Mouse (Mus musculus) stomach, postnatal 0 days (tissue): ENCODE results near the gene Prm1. TPM values are rescaled to one million over a fixed set of nuclear protein-coding genes. Genes with fewer than 3 reads are reported as not detected.
A peak's percentile ranks its signal among the peaks of the same experiment; 100 is the strongest.

Experiments used
- ATAC-seq: fragments of 200-750 bp; cut with Nextera tagmentation; 2 replicates; pipeline ENCODE4 v1.8.0; 2017; ENCODE audit not compliant: low FRiP score, low TSS enrichment
- DNase-seq: peaks from one replicate; pipeline ENCODE4 v3.0.0-alpha.2; 2016; ENCODE audit warnings: low spot score
- H3K27ac ChIP-seq: fragments of 300-500 bp; sonication (generic); replicated peaks from 2 replicates; pipeline ENCODE4 v1.5.1; 2014; ENCODE audit warnings: mild to moderate bottlenecking, control low read depth
- H3K27me3 ChIP-seq: fragments of 300-500 bp; sonication (generic); 2 replicates; pipeline ENCODE4 v1.6.1; 2014; ENCODE audit warnings: low read length; ENCODE audit not compliant: control insufficient read depth, insufficient read depth
- H3K36me3 ChIP-seq: fragments of 300-500 bp; sonication (generic); 2 replicates; pipeline ENCODE4 v1.6.1; 2014; ENCODE audit warnings: low read length, mixed read lengths; ENCODE audit not compliant: control insufficient read depth, insufficient read depth
- H3K4me1 ChIP-seq: fragments of 300-500 bp; sonication (generic); replicated peaks from 2 replicates; pipeline ENCODE4 v1.6.1; 2014; ENCODE audit warnings: antibody characterized with exemption; ENCODE audit not compliant: control insufficient read depth, insufficient read depth
- H3K4me2 ChIP-seq: fragments of 300-500 bp; sonication (generic); replicated peaks from 2 replicates; pipeline ENCODE4 v1.6.1; 2014; ENCODE audit warnings: low read depth, mild to moderate bottlenecking, control low read depth, moderate library complexity
- H3K4me3 ChIP-seq: fragments of 300-500 bp; sonication (generic); 2 replicates; pipeline ENCODE4 v1.5.1; 2014; ENCODE audit warnings: low read depth, low read length, control low read depth
- H3K9ac ChIP-seq: fragments of 300-500 bp; sonication (generic); 2 replicates; pipeline ENCODE4 v1.6.1; 2014; ENCODE audit warnings: mild to moderate bottlenecking, low read length, control low read depth, mixed read lengths
- H3K9me3 ChIP-seq: fragments of 300-500 bp; sonication (generic); 2 replicates; pipeline ENCODE4 v1.6.1; 2016; ENCODE audit warnings: low read length; ENCODE audit not compliant: control insufficient read depth
- CTCF ChIP-seq: IDR thresholded peaks from 2 replicates; pipeline ENCODE4 v1.5.1; 2016; ENCODE audit warnings: antibody characterized with exemption, low read depth, mild to moderate bottlenecking, moderate library complexity
- EP300 ChIP-seq: optimal IDR thresholded peaks from 2 replicates; pipeline ENCODE3; 2016; ENCODE audit warnings: antibody characterized with exemption
- WGBS: fragments of 180-500 bp; shearing (Covaris S2); extraction: QIAGEN DNeasy Blood & Tissue Kit; methylation state at CpG from one replicate; pipeline ENCODE4 v1.1.7; 2014; 5-methylcytosine and 5-hydroxymethylcytosine counted together
- polyA plus RNA-seq: library from polyadenylated mRNA; unstranded; fragments of >200 nt; fragmentation: Nextera tagmentation; extraction: Ambion mirVana; gene quantifications from 2 replicates; pipeline ENCODE4 v1.2.1, GENCODE M21; 2015

Gene Prm1
- polyA plus RNA-seq, 1 experiment from 2014 or later: 0.23 TPM

DNA sequence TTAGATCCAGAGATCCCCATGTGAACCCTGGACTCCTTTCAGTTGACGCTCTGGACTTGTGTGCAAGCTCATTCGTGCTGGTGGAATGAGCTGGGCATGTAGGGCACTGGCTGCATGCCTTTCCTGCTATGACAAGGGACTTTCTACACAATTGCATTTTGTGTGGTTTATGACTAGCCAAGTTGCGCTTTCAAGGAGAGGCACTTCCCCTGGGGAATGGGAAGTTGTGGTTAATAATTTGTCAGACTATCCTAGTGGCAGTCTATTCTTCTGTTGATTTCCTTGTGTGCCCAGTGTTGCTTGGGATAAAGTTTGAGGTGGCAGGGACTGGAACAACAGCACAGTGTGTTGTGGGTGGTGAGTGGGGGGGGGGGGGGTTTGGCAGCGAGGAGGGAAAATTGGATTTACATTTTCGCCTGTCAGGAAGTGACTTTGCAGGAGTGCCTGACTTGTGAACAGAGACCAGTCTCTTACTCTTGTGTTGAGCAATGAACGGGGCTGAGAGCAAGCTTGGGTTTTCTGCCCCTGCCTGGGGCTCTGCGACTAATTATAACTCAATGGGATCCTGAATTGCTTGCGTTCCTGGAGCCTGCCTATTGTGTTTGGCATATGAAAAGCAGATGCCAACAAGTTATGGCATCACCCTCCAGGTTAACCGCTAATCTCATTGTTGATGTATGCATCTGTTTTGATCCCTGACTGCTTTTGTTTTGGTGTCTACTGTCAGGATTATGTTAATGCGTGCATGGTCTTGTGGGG, 33.0 kb upstream of the Prm1 start:
- no peak overlapping the region for H3K4me3 ChIP-seq
- peak overlapping the region; percentile 79 for H3K27ac ChIP-seq
- TF ChIP-seq EP300: no peak
- TF ChIP-seq CTCF: no peak
- no peak overlapping the region for H3K9ac ChIP-seq
- peaks cover 10% of the 10 kb centered on the region for H3K4me1 ChIP-seq
- no peaks in the 10 kb centered on the region for H3K9me3 ChIP-seq
- ATAC-seq (peak; percentile 83), DNase-seq (peak; percentile 57)
- H3K27me3 ChIP-seq: no peaks in the 10 kb centered on the region
- 39% methylated on average over 9 of the region's 10 CpGs for WGBS
- H3K36me3 ChIP-seq: no peaks in the 10 kb centered on the region
- no peak overlapping the region for H3K4me2 ChIP-seq

DNA sequence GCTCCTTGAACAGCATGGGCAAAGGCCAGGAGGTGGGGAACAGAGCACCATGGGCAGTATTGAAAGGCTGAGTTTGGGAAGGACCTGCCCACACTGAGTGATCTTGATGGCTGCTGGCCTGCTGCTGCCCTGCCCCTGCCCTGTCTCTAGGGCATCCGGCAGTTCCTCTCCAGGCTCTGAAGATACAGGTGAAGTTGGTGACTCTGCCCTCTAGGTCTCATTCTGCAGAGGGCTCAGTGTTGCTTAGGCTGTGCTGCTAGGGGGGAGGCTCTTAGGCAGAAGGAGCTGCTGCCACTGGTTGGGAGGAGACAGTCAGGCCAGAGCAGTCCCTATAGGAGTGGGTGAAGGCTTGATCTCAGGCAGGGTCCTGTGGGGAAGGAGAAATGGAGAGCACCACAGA, 32.3 kb upstream of the Prm1 start:
- DNase-seq (no peak), ATAC-seq (no peak)
- Histone ChIP-seq H3K9ac (no peak overlapping the region), H3K4me1 (peaks cover 6% of the 10 kb centered on the region; the same call in 1 of the 2 replicates), H3K27me3 (no peaks in the 10 kb centered on the region), H3K4me3 (no peak overlapping the region), H3K9me3 (no peaks in the 10 kb centered on the region), H3K4me2 (no peak overlapping the region), H3K36me3 (no peaks in the 10 kb centered on the region), H3K27ac (peak overlapping the region; percentile 79)
- TF ChIP-seq EP300: no peak
- TF ChIP-seq CTCF: no peak
- 70% methylated on average over 1 of the region's 1 CpGs for WGBS

DNA sequence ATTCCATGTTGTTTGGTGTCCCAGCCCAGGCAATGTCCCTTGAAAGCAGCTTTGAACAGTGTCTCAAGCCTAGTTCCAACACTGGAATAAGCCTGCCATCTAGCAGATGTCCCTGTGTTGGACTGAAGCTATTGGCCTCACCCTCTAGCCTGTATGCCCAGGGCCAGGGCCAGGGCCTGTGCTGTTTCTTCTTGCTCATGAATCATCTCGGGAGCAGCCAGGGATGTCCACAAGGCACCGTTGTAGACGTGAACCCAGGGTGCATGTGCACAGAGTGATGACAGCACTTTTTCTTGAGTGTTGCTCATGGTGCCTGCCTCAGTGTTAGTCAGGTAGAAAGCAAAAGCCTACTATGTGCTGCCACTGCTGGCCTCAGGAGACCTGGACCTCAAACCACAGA, 31.6 kb upstream of the Prm1 start:
- ATAC-seq: no peak
- H3K27ac ChIP-seq: no peak overlapping the region
- H3K27me3 ChIP-seq: no peaks in the 10 kb centered on the region
- 61% methylated on average over 3 of the region's 3 CpGs for WGBS
- H3K9ac ChIP-seq: no peak overlapping the region
- H3K9me3 ChIP-seq: no peaks in the 10 kb centered on the region
- DNase-seq: no peak
- no peaks in the 10 kb centered on the region for H3K36me3 ChIP-seq
- peaks cover 6% of the 10 kb centered on the region; the same call in 1 of the 2 replicates for H3K4me1 ChIP-seq
- H3K4me3 ChIP-seq: no peak overlapping the region
- no peak for TF ChIP-seq EP300
- TF ChIP-seq CTCF: no peak
- H3K4me2 ChIP-seq: no peak overlapping the region

DNA sequence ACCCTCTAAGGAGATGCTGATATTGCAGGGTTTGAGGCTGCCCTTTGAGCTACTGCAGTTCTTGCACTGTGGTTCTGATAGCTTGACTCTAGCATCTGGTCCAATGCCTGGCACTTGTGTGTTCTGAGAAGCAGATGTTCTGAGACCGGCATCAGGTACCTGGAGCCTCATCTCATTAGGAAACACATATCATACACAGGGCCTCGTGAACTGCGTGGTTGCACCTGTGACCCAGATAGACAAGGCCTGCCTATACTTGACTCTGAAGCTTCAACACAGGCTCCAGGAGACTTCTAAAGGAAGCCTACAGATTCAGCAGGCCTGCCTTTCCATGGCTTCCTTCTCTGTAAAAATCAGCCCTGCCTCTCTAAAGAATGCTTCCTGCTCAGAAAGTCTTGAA, 30.7 kb upstream of the Prm1 start:
- Histone ChIP-seq H3K36me3 (no peaks in the 10 kb centered on the region), H3K9me3 (no peaks in the 10 kb centered on the region), H3K27ac (no peak overlapping the region; the same call in 1 of the 2 replicates), H3K4me3 (no peak overlapping the region), H3K9ac (no peak overlapping the region), H3K4me2 (no peak overlapping the region), H3K27me3 (no peaks in the 10 kb centered on the region), H3K4me1 (peaks cover 6% of the 10 kb centered on the region; the same call in 1 of the 2 replicates)
- ATAC-seq: no peak
- TF ChIP-seq EP300 (no peak), CTCF (no peak)
- 73% methylated on average over 3 of the region's 3 CpGs for WGBS
- DNase-seq: no peak

DNA sequence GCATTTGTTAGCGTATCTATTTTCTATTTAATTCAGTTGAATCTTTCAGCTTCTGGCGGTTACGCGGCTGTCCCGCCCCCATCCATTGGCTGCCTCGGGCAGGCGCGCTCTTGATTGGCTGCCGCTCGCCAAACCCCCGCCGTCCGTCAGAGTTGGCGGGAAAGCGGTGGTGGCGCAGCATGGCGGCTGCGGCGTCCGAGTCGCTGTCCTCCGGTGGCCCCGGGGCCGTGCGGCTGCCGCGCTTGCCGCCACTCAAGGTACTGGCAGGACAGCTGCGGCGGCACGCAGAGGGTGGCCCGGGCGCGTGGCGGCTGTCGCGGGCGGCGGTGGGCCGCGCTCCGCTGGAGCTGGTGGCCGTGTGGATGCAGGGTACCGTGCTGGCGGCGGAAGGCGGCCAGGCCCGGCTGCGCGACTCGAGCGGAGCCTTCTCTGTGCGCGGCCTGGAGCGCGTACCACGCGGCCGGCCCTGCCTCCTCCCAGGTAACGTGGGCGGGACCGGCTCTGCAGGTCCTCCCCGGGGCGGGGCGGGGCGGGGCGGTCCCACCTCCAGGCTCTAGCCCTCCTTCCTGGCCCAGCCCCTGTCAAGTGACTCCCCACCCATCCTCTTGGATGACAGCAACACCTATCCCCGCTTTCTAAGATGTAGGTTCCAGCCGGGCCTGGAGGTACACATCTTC, 29.4 kb upstream of the Prm1 start, which contains the start of gene Rmi2:
Gene Rmi2, plus strand, starts transcription at position 149 of the 677 bp plus-strand sequence.
- peaks cover 6% of the 10 kb centered on the region; the same call in 1 of the 2 replicates for H3K4me1 ChIP-seq
- no peak for TF ChIP-seq EP300
- TF ChIP-seq CTCF: no peak
- H3K4me3 ChIP-seq: peak within 1 kb of the TSS; percentile 69
- peak within 1 kb of the TSS; percentile 76 for H3K9ac ChIP-seq
- WGBS: under 1% methylated on average over 52 of the region's 69 CpGs
- ATAC-seq (peak; percentile 90), DNase-seq (peak; percentile 91)
- H3K27ac ChIP-seq: peak within 1 kb of the TSS; percentile 86
- H3K27me3 ChIP-seq: no peaks in the 10 kb centered on the region
- H3K9me3 ChIP-seq: no peaks in the 10 kb centered on the region
- no peaks in the 10 kb centered on the region for H3K36me3 ChIP-seq
- H3K4me2 ChIP-seq: peak within 1 kb of the TSS; percentile 96

DNA sequence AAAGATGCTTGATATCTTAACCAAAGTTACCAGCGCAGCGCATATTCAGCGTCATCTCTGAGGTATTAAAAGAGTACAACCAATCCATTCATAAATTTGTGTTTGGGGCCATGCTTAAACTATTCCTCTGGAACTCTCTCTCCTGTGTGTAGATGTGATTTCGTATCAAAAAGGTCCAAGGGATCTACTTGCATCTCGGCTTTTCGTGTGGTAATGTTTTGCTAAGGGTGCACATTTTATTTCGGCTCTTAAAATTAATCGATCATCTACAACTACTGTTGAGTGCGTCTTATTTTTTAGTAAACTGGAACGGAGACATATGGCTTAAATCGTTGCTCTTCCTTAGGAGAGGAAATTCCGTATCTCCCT, 28.9 kb upstream of the Prm1 start:
- H3K9me3 ChIP-seq: no peaks in the 10 kb centered on the region
- H3K4me3 ChIP-seq: peak overlapping the region; percentile 69
- no peak for TF ChIP-seq EP300
- TF ChIP-seq CTCF: no peak
- WGBS: 2% methylated on average over 12 of the region's 12 CpGs
- peaks cover 6% of the 10 kb centered on the region; the same call in 1 of the 2 replicates for H3K4me1 ChIP-seq
- peak overlapping the region; percentile 96 for H3K4me2 ChIP-seq
- ATAC-seq: no peak
- H3K36me3 ChIP-seq: no peaks in the 10 kb centered on the region
- H3K27me3 ChIP-seq: no peaks in the 10 kb centered on the region
- H3K9ac ChIP-seq: no peak overlapping the region
- no peak overlapping the region; the same call in 1 of the 2 replicates for H3K27ac ChIP-seq
- no peak for DNase-seq
